Mouse (Mus musculus) thymus, adult 18-20 months (tissue): ENCODE data around the gene Itga4.

Source experiments
- DNase-seq, 2 experiments: peaks; one replicate each; pipeline ENCODE4 v3.0.0; 2022; ENCODE audit warnings: mixed read lengths in 2 of 2

The Itga4 gene

GRCm38 (mm10) chr2:79267181-79267580 lies 12.0 kb downstream of the Itga4 start:
- no peak for DNase-seq

GRCm38 (mm10) chr2:79268863-79269262 lies 13.6 kb downstream of the Itga4 start:
- no peak for DNase-seq

- DNase-seq = no peak
Measured at GRCm38 (mm10) chr2:79270034-79270535, 14.9 kb downstream of the Itga4 start.

GRCm38 (mm10) chr2:79271838-79272237 lies 16.6 kb downstream of the Itga4 start:
- no peak for DNase-seq

- no peak for DNase-seq
Measured at GRCm38 (mm10) chr2:79278581-79278980, 23.4 kb downstream of the Itga4 start.

GRCm38 (mm10) chr2:79284206-79284605 lies 29.0 kb downstream of the Itga4 start:
- no peak for DNase-seq

- no peak for DNase-seq
Measured at GRCm38 (mm10) chr2:79290149-79290548, 34.9 kb downstream of the Itga4 start.

GRCm38 (mm10) chr2:79291922-79292321 lies 36.7 kb downstream of the Itga4 start:
- no peak for DNase-seq

GRCm38 (mm10) chr2:79292431-79292830 lies 37.2 kb downstream of the Itga4 start:
- no peak for DNase-seq

GRCm38 (mm10) chr2:79302398-79302797 lies 47.2 kb downstream of the Itga4 start:
- DNase-seq = no peak

GRCm38 (mm10) chr2:79307549-79307948 lies 52.3 kb downstream of the Itga4 start:
- no peak for DNase-seq

- no peak for DNase-seq
Measured at GRCm38 (mm10) chr2:79309454-79310118, 54.4 kb downstream of the Itga4 start.

- no peak for DNase-seq
Measured at GRCm38 (mm10) chr2:79312499-79312898, 57.3 kb downstream of the Itga4 start.

GRCm38 (mm10) chr2:79315108-79315507 lies 59.9 kb downstream of the Itga4 start:
- DNase-seq = no peak

GRCm38 (mm10) chr2:79316182-79316880 lies 61.1 kb downstream of the Itga4 start:
- no peak for DNase-seq

- no peak for DNase-seq
Measured at GRCm38 (mm10) chr2:79328079-79328478, 72.9 kb downstream of the Itga4 start.

- DNase-seq = no peak
Measured at GRCm38 (mm10) chr2:79334661-79335060, 79.4 kb downstream of the Itga4 start.

GRCm38 (mm10) chr2:79336141-79336540 lies 80.9 kb downstream of the Itga4 start:
- DNase-seq = no peak

- DNase-seq = no peak
Measured at GRCm38 (mm10) chr2:79339003-79339402, 83.8 kb downstream of the Itga4 start.

GRCm38 (mm10) chr2:79343115-79343514 lies 87.9 kb downstream of the Itga4 start:
- no peak for DNase-seq

GRCm38 (mm10) chr2:79351179-79352099 lies 96.2 kb downstream of the Itga4 start:
- no peak for DNase-seq

GRCm38 (mm10) chr2:79352100-79352802 lies 97.0 kb downstream of the Itga4 start:
- no peak for DNase-seq

- no peak for DNase-seq
Measured at GRCm38 (mm10) chr2:79354773-79355172, 99.5 kb downstream of the Itga4 start.
